Mouse (Mus musculus) kidney, adult 8-10 months (tissue): ENCODE measurements around the gene Kntc1.
A peak's percentile ranks its signal among the peaks of the same experiment; 100 is the strongest.

Experiments
- DNase-seq, 2 experiments: peaks; one replicate each; pipeline ENCODE4 v3.0.0; 2022

Gene Kntc1

GRCm38 (mm10) chr5:123809156-123809555 is 59.6 kb downstream of the Kntc1 start:
- peak; percentile 54 to 60 for DNase-seq

DNA sequence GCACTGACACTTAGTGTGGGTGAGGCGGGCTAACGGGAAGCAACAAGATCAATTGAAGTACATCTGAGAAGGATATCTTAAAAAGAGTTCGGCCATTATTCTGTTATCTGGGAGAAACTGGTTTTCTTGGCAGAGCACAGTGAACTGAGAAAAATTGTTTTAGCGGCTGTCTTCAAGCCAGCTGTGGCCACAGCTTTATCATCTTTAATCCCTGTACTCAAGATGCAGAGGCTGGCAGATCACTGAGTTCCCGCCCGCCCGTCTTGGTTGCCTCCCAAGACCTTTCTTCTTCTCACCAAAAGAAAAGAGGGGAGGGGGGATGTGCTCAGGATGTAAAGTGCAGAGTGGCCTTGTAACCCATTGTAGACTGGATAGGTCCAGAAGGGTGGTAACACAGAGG is 67.4 kb downstream of the Kntc1 start:
- no peak for DNase-seq

DNA sequence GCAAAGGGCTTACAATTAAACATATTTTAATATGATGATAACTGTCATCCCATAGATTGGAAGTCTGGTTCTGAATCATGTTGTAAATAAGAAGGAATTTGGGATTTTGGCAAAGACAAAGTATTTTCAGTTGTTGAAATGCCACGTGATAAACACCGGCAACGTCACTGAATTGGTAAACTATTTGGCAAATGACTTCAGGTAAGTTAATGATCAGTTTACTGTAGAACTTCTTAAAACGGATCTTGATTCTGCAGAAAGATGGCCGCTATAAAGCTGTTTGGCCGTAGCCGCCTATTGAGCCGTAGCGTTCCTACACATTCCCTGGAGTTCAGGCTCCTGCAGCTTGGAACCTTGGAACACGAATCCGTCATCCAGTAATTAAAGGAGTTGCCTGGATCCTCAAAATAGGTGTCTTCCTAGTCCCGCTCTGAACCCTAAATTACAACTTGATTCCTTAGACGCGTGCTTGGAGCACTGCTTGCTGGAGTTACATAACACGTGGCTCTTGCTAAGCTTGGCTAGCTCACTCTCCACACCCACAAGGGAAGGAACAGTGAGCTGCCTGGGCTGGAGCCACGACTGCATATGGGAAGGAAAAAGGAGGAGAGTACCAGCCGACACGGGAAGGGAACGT is 69.5 kb downstream of the Kntc1 start:
- DNase-seq = peak; percentile 78 to 81

DNA sequence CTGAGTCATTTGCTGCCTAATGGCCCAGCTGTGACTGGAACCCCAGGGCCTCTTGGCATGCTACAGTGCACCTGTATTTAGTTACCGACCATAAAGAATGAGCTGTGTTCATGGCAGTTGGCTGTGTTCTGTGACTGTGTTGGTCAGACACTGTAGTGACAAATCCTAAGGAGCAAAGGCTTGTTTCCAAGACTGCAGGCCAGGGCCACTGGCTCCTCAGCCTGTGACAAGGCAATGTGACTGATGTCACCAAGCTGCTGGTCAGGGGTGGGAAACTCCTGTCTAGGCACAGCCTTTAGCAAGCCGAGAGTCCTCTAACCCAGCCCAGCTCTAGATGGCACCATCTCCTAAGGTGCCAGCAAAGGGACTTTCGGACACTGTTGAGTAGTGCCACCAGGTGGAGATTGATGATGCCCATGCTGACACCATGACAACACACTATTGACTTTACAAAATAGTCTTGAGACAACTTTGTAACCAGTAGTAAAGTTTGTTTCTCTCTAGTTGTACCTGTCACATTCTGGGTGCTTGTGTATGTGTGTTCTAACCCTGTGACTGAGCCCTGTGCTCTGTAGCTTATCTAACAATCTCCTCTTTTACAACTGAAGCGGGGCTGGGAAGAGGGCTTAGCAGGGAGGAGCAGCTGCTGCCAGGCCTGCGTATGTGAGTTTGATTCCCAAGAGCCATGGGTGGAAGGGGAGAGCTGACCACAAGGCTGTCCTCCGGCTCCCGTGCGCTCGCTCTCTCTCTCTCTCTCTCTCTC is 71.2 kb downstream of the Kntc1 start:
- peak; percentile 35 to 41 for DNase-seq

GRCm38 (mm10) chr5:123821264-123821571 is 71.7 kb downstream of the Kntc1 start:
- peak in 1 of 2 experiments; percentile 22 for DNase-seq

GRCm38 (mm10) chr5:123822706-123823105 is 73.2 kb downstream of the Kntc1 start:
- DNase-seq = no peak

DNA sequence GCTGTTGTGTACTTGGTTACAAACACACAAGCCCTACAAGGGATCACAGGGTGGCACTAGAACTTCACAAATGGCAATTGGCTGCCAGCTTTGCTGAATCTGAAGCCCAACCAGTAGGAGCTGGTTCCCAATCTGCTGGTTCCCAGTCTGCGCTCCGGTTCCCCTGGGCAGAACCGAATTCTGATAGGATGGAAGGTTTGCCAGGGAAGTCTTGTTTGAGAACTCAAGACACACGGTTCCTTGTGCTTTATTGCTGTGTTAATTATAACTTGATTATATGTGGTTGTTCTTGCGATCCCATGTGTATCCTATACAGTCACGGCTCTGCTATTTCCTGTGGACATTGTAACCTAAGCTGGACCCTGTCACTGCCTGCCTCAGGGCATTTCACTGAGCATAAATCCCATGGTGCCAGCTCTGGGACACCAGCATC is 78.2 kb downstream of the Kntc1 start:
- peak; percentile 57 to 58 for DNase-seq

DNA sequence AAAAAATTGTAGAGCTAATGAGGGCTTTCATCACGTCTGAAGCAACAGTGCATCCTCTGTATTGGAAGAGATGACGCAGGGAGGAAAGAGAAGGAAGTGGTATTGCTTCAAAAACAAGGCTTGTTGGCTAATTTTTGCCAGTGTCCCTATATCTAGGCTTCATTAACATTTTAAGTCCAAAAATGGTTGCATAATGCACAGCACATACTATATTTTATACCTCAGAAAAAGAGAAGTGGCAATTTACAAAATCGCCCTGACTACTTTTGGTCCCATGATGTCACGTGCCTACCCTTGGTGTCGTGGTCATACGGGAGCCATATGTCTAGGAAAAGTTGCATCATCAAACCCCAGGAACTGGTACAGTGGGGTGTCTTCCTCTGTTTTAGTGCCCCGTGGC is 82.8 kb downstream of the Kntc1 start:
- DNase-seq = no peak

DNA sequence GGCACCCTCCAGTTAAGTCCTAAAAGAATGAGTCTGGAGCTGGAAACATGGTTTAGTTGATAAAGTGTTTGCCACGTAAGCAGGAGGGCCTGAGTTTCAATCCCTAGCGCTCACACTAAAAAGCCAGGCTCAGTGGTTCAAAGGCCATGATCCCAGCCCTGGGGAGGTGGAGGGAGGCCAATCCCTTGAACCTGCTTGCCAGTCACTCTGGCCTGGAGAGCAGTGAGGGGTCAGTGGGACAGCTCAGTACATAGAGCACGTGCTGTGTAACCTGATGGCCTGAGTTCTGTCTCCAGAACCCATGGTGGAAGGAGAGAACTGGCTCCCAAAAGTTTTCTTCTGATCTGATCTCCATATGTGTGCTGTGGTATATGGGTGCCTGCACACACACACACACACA is 85.3 kb downstream of the Kntc1 start:
- DNase-seq = peak; percentile 21 to 30

- DNase-seq = no peak
Measured at GRCm38 (mm10) chr5:123837371-123837770, 87.9 kb downstream of the Kntc1 start.

GRCm38 (mm10) chr5:123842221-123842934 is 92.9 kb downstream of the Kntc1 start:
- no peak for DNase-seq

DNA sequence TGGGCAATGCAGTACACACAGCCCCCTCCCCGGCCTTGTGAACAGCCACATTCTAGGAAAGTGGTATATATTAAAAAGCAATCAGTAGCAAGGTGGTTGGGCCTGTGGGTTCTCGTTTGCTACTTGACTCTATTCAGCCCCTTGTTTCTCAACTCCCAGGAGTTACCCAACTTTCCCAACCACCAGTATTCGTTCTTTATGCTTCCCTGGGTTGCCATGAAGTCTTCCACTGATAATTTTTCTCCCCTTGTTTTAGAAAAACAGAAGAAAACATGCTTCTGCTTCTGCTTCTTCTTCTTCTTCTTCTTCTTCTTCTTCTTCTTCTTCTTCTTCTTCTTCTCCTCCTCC is 93.4 kb downstream of the Kntc1 start:
- no peak for DNase-seq

- DNase-seq = no peak
Measured at GRCm38 (mm10) chr5:123843816-123844215, 94.3 kb downstream of the Kntc1 start.

DNA sequence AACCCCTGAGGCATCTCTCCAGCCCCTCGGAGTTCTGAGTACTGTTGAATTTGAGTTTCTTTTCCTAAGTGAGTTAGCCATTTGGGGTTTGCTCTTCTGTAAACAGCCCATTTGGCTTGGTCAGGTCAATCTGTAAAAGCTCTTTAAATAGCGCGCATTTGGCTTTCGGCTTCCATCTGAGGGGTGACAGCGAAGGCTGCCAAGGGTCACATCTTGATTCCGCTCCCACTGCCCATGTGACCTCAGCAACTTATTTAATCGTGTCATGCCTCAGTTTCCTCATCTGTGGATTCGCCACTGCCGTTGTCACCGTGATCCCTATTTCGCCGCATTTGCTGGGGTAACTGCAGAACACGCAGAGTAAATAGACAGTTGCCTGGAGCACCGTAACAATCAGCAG is 94.8 kb downstream of the Kntc1 start:
- no peak for DNase-seq

DNA sequence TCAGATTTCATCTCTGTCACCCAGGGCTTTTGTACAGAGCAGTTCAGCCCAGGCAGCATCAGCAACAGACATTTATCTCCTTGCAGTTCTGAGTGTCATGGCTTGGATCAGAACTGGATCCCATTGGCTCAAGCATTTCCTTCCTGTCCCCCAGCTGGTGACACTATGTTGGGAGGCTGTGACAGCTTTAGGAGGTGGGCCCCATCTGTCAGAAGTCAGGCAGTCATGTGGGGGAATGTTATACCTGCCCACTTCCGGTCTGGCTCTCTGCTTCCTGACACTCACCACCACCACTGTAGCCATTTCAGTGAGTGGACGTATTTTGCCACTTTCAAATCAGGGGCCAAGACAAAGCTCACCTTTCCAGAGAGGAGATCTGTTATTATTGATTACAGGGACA is 101.9 kb downstream of the Kntc1 start:
- DNase-seq = peak; percentile 21 to 26

DNA sequence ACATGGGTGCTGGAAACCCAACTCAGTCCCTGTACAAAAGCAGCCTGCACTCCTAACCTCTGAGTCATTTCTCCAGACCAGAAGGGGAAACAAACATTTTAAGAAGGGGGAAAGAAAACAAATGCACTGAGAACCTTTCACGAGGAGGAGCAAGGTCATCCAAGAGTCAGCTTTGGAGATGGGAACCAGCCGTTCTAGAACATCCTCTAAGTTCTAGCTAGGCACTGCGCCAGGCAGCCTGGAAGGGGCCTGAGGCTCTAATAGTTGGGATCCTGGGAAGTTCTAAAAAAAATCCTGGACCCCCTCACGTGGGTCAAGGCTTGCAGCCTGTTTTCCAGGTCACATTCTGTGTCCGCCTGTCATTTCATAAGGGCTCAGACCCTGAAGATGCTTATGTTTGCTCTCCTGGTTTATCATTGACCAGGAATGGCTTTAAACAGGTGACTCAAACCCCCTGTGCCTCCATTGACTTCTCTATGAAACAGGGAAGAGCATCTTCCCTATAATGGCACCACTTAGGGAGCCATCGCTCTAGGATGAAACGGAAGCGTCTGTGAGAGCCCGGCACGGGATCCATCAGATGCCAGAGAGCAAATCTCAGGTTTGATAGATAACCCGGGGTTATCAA is 104.5 kb downstream of the Kntc1 start:
- peak in 1 of 2 experiments; percentile 30 for DNase-seq

GRCm38 (mm10) chr5:123854511-123854910 is 105.0 kb downstream of the Kntc1 start:
- DNase-seq = no peak

GRCm38 (mm10) chr5:123858798-123859197 is 109.3 kb downstream of the Kntc1 start:
- no peak for DNase-seq

- DNase-seq = no peak
Measured at GRCm38 (mm10) chr5:123862374-123863350, 113.1 kb downstream of the Kntc1 start.

- no peak for DNase-seq
Measured at GRCm38 (mm10) chr5:123863934-123864333, 114.4 kb downstream of the Kntc1 start.

GRCm38 (mm10) chr5:123865365-123865764 is 115.8 kb downstream of the Kntc1 start, which contains the start of gene Hcar2:
Gene Hcar2 (minus strand): TSS chr5:123865499.
- DNase-seq = no peak

DNA sequence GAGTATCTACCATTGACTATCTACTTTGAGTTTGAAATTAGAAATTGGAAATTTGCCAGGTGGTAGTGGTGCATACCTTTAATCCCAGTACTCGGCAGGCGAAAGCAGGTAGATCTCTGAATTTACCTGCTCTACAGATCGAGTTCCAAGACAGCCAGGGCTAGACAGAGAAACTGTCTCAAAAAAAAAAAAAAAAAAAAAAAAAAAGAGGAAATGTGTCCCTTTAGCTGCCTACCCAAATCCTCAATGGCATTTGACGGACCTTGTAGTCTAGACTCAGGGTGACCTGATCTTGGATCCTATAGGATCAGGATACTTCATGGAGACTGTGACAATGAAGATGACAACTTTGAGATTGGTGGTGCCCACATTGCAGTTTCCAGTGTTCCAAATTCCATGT is 116.9 kb downstream of the Kntc1 start:
- DNase-seq = no peak
